Mouse (Mus musculus): Measurements from ENCODE around the gene Dcaf4. TPM values are rescaled to one million over a fixed set of nuclear protein-coding genes. Genes with fewer than 3 reads are reported as not detected.
A peak's percentile ranks its signal among the peaks of the same experiment; 100 is the strongest.

The Dcaf4 gene
- total and polyA plus RNA-seq, 2 experiments from 2014 or later: 40.8 to 48.7 TPM

- no peaks in the 10 kb centered on the region for H3K4me1 ChIP-seq (ENCODE audit: insufficient read depth, low read length)
- no peak for DNase-seq (ENCODE audit: low spot score)
- H3K27me3 ChIP-seq (ENCODE audit: insufficient read depth, low read length): no peaks in the 10 kb centered on the region
- peaks cover 71% of the 10 kb centered on the region for H3K36me3 ChIP-seq (ENCODE audit: insufficient read depth, low read length)
- H3K27ac ChIP-seq (ENCODE audit: low read depth, low read length): no peak overlapping the region
- no peak overlapping the region for H3K4me2 ChIP-seq (ENCODE audit: low read depth, low read length, poor library complexity, severe bottlenecking)
- TF ChIP-seq CTCF (IDR thresholded peaks at IDR 0.05): no peak
- ATAC-seq (ENCODE audit: low FRiP score): no peak
- no peak overlapping the region for H3K9ac ChIP-seq (replicated peaks; ENCODE audit: low read length, poor library complexity, severe bottlenecking)
- no peaks in the 10 kb centered on the region for H3K9me3 ChIP-seq (ENCODE audit: low read length)
- WGBS: 94% methylated on average over 4 of the region's 4 CpGs
- no peak overlapping the region for H3K4me3 ChIP-seq (ENCODE audit: low read depth, low read length)
Measured at GRCm38 (mm10) chr12:83553816-83554215, 33.5 kb downstream of the Dcaf4 start.

- Histone ChIP-seq H3K9me3 (ENCODE audit: low read length) (no peaks in the 10 kb centered on the region), H3K27ac (ENCODE audit: low read depth, low read length) (no peak overlapping the region), H3K36me3 (ENCODE audit: insufficient read depth, low read length) (peaks cover 70% of the 10 kb centered on the region), H3K27me3 (ENCODE audit: insufficient read depth, low read length) (no peaks in the 10 kb centered on the region), H3K4me3 (ENCODE audit: low read depth, low read length) (no peak overlapping the region), H3K4me2 (ENCODE audit: low read depth, low read length, poor library complexity, severe bottlenecking) (no peak overlapping the region), H3K4me1 (ENCODE audit: insufficient read depth, low read length) (no peaks in the 10 kb centered on the region), H3K9ac (replicated peaks; ENCODE audit: low read length, poor library complexity, severe bottlenecking) (no peak overlapping the region)
- no peak for TF ChIP-seq CTCF (IDR thresholded peaks at IDR 0.05)
- WGBS: 70% methylated on average over 9 of the region's 9 CpGs
- DNase-seq (ENCODE audit: low spot score) (no peak), ATAC-seq (ENCODE audit: low FRiP score) (no peak)
Measured at GRCm38 (mm10) chr12:83555605-83556004, 35.3 kb downstream of the Dcaf4 start.

- no peak for TF ChIP-seq CTCF (IDR thresholded peaks at IDR 0.05)
- Histone ChIP-seq H3K4me3 (ENCODE audit: low read depth, low read length) (no peak overlapping the region), H3K27me3 (ENCODE audit: insufficient read depth, low read length) (no peaks in the 10 kb centered on the region), H3K9me3 (ENCODE audit: low read length) (no peaks in the 10 kb centered on the region), H3K36me3 (ENCODE audit: insufficient read depth, low read length) (peaks cover 58% of the 10 kb centered on the region), H3K9ac (replicated peaks; ENCODE audit: low read length, poor library complexity, severe bottlenecking) (no peak overlapping the region), H3K27ac (ENCODE audit: low read depth, low read length) (no peak overlapping the region), H3K4me1 (ENCODE audit: insufficient read depth, low read length) (0 out of 2 replicates have a peak, but pooled peaks cover 3% of the 10 kb centered on the region), H3K4me2 (ENCODE audit: low read depth, low read length, poor library complexity, severe bottlenecking) (no peak overlapping the region)
- DNase-seq (ENCODE audit: low spot score) (no peak), ATAC-seq (ENCODE audit: low FRiP score) (no peak)
- 90% methylated on average over 7 of the region's 7 CpGs for WGBS
Measured at GRCm38 (mm10) chr12:83558496-83558895, 38.2 kb downstream of the Dcaf4 start.

- H3K36me3 ChIP-seq (ENCODE audit: insufficient read depth, low read length): peaks cover 41% of the 10 kb centered on the region
- no peak overlapping the region for H3K4me2 ChIP-seq (ENCODE audit: low read depth, low read length, poor library complexity, severe bottlenecking)
- TF ChIP-seq CTCF (IDR thresholded peaks at IDR 0.05): no peak
- 0 out of 2 replicates have a peak, but pooled peaks cover 3% of the 10 kb centered on the region for H3K4me1 ChIP-seq (ENCODE audit: insufficient read depth, low read length)
- WGBS: 72% methylated on average over 6 of the region's 6 CpGs
- ATAC-seq (ENCODE audit: low FRiP score) (no peak), DNase-seq (ENCODE audit: low spot score) (no peak)
- H3K9ac ChIP-seq (replicated peaks; ENCODE audit: low read length, poor library complexity, severe bottlenecking): no peak overlapping the region
- no peak overlapping the region for H3K4me3 ChIP-seq (ENCODE audit: low read depth, low read length)
- no peaks in the 10 kb centered on the region for H3K9me3 ChIP-seq (ENCODE audit: low read length)
- H3K27me3 ChIP-seq (ENCODE audit: insufficient read depth, low read length): no peaks in the 10 kb centered on the region
- H3K27ac ChIP-seq (ENCODE audit: low read depth, low read length): no peak overlapping the region
Measured at GRCm38 (mm10) chr12:83560189-83560588, 39.9 kb downstream of the Dcaf4 start.

DNA sequence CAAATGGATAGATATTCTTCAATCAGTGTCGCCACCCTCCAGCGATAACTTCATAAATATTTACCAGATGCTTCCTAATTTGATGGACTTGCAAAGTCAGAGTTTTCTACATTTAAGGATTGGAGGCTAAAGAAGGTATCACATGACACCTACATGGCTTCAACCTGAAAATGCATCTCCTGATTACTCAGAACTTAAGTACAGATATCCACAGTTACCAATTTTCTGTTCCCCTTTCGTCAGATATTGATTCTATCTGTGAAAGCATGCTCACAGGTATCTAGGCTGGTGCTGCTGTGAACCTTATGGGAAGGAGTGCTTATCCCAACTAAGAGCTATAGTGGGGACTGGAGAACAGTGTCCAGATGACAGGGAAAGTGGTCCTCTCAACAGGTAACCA lies 42.3 kb downstream of the Dcaf4 start:
- no peak for DNase-seq (ENCODE audit: low spot score)
- WGBS: 64% methylated on average over 3 of the region's 3 CpGs
- no peak for ATAC-seq (ENCODE audit: low FRiP score)
- H3K4me2 ChIP-seq (ENCODE audit: low read depth, low read length, poor library complexity, severe bottlenecking): no peak overlapping the region
- no peak overlapping the region for H3K4me3 ChIP-seq (ENCODE audit: low read depth, low read length)
- H3K27me3 ChIP-seq (ENCODE audit: insufficient read depth, low read length): no peaks in the 10 kb centered on the region
- H3K27ac ChIP-seq (ENCODE audit: low read depth, low read length): 0 out of 2 replicates have a peak overlapping the region, but pooled peaks have one; percentile 59
- H3K9me3 ChIP-seq (ENCODE audit: low read length): no peaks in the 10 kb centered on the region
- H3K36me3 ChIP-seq (ENCODE audit: insufficient read depth, low read length): peaks cover 41% of the 10 kb centered on the region
- no peak overlapping the region for H3K9ac ChIP-seq (replicated peaks; ENCODE audit: low read length, poor library complexity, severe bottlenecking)
- TF ChIP-seq CTCF (IDR thresholded peaks at IDR 0.05): no peak
- 0 out of 2 replicates have a peak, but pooled peaks cover 3% of the 10 kb centered on the region for H3K4me1 ChIP-seq (ENCODE audit: insufficient read depth, low read length)

GRCm38 (mm10) chr12:83569866-83570265 lies 49.6 kb downstream of the Dcaf4 start:
- no peaks in the 10 kb centered on the region for H3K4me1 ChIP-seq (ENCODE audit: insufficient read depth, low read length)
- no peak for DNase-seq (ENCODE audit: low spot score)

More at GRCm38 (mm10) chr12:83569866-83570265, 49.6 kb downstream of the Dcaf4 start:
- 70% methylated on average over 3 of the region's 3 CpGs for WGBS
- Histone ChIP-seq H3K27ac (ENCODE audit: low read depth, low read length) (no peak overlapping the region), H3K4me3 (ENCODE audit: low read depth, low read length) (no peak overlapping the region), H3K9ac (replicated peaks; ENCODE audit: low read length, poor library complexity, severe bottlenecking) (no peak overlapping the region), H3K4me2 (ENCODE audit: low read depth, low read length, poor library complexity, severe bottlenecking) (no peak overlapping the region), H3K36me3 (ENCODE audit: insufficient read depth, low read length) (peaks cover 48% of the 10 kb centered on the region), H3K27me3 (ENCODE audit: insufficient read depth, low read length) (no peaks in the 10 kb centered on the region), H3K9me3 (ENCODE audit: low read length) (no peaks in the 10 kb centered on the region)
- no peak for TF ChIP-seq CTCF (IDR thresholded peaks at IDR 0.05)
- ATAC-seq (ENCODE audit: low FRiP score): no peak
